Mouse (Mus musculus): ENCODE measurements around the gene 2010111I01Rik. TPM values are rescaled to one million over a fixed set of nuclear protein-coding genes. Genes with fewer than 3 reads are reported as not detected.

The 2010111I01Rik gene
- total and polyA plus RNA-seq, 3 experiments: 84.6 to 101 (median 91.0) TPM

- WGBS: 26% methylated on average over 6 of the region's 6 CpGs
- no peak for TF ChIP-seq CTCF (IDR thresholded peaks at IDR 0.05)
- TF ChIP-seq POLR2A (IDR thresholded peaks at IDR 0.05; ENCODE audit: insufficient read depth, low read depth, low read length): no peak
- TF ChIP-seq EP300 (IDR thresholded peaks at IDR 0.05; ENCODE audit: insufficient read depth, low read depth, low read length): no peak
- Histone ChIP-seq H3K4me3 (no peak overlapping the region), H3K79me2 (replicated peaks; ENCODE audit: control insufficient read depth, insufficient read depth, low read length) (peaks cover 14% of the 10 kb centered on the region), H3K4me1 (ENCODE audit: control insufficient read depth, insufficient read depth, low read length) (peaks cover 59% of the 10 kb centered on the region), H3K9ac (ENCODE audit: low read depth, low read length) (no peak overlapping the region), H3K36me3 (ENCODE audit: control insufficient read depth, insufficient read depth, low read length) (peaks cover 54% of the 10 kb centered on the region), H3K27ac (peak overlapping the region; percentile 93), H3K27me3 (ENCODE audit: control insufficient read depth, insufficient read depth, low read length) (no peaks in the 10 kb centered on the region)
- intact Hi-C loops (cut with DNase I): loop anchor here (1.0 to 5.0 kb wide), 4 partner anchors 15 to 144 kb away; no protein-coding TSS in a partner anchor
- peak in 1 of 2 experiments; percentile 24 for DNase-seq
Observed at GRCm38 (mm10) chr13:63256146-63256545, 291.5 kb downstream of the 2010111I01Rik start.

GRCm38 (mm10) chr13:63256807-63257206, 292.1 kb downstream of the 2010111I01Rik start:
- Histone ChIP-seq H3K4me1 (ENCODE audit: control insufficient read depth, insufficient read depth, low read length) (peaks cover 61% of the 10 kb centered on the region), H3K4me3 (no peak overlapping the region), H3K79me2 (replicated peaks; ENCODE audit: control insufficient read depth, insufficient read depth, low read length) (peaks cover 13% of the 10 kb centered on the region), H3K27ac (peak overlapping the region; percentile 93), H3K9ac (ENCODE audit: low read depth, low read length) (no peak overlapping the region), H3K36me3 (ENCODE audit: control insufficient read depth, insufficient read depth, low read length) (peaks cover 58% of the 10 kb centered on the region), H3K27me3 (ENCODE audit: control insufficient read depth, insufficient read depth, low read length) (no peaks in the 10 kb centered on the region)
- 7% methylated on average over 7 of the region's 7 CpGs for WGBS
- DNase-seq: peak; percentile 78 to 86
- intact Hi-C loops (cut with DNase I): loop anchor here (1.0 to 5.0 kb wide), 4 partner anchors 16 to 145 kb away; no protein-coding TSS in a partner anchor
- TF ChIP-seq CTCF (IDR thresholded peaks at IDR 0.05) (peak; percentile 86), EP300 (IDR thresholded peaks at IDR 0.05; ENCODE audit: insufficient read depth, low read depth, low read length) (peak; percentile 97), POLR2A (IDR thresholded peaks at IDR 0.05; ENCODE audit: insufficient read depth, low read depth, low read length) (0 out of 2 replicates have a peak, but pooled peaks have one; percentile 11)

- TF ChIP-seq EP300 (IDR thresholded peaks at IDR 0.05; ENCODE audit: insufficient read depth, low read depth, low read length): 0 out of 2 replicates have a peak, but pooled peaks have one; percentile 34
- TF ChIP-seq CTCF (IDR thresholded peaks at IDR 0.05): no peak
Observed at GRCm38 (mm10) chr13:63258167-63258582, 293.5 kb downstream of the 2010111I01Rik start.

DNA sequence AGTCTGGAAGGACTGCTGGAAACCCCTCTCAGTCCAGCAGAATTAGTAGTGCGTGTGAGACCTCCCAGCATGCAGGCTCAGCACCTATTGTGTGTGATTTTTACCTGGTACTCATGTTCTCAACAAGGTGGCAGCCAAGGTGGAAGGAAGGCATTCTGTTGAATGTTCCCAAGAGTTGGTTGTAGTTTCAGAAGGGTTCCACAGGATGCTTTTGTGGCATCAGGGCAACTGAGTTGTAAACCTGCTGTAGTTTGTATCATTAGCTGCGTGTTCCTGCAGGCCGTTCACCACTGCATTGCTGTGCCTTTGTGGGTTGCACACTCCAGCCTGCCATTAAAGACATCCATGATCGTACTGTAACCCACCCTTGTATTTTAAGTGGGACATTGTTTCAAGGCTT, 294.0 kb downstream of the 2010111I01Rik start:
- H3K9ac ChIP-seq (ENCODE audit: low read depth, low read length): peak overlapping the region; percentile 29
- TF ChIP-seq CTCF (IDR thresholded peaks at IDR 0.05) (no peak), POLR2A (IDR thresholded peaks at IDR 0.05; ENCODE audit: insufficient read depth, low read depth, low read length) (no peak), EP300 (IDR thresholded peaks at IDR 0.05; ENCODE audit: insufficient read depth, low read depth, low read length) (no peak)
- peak overlapping the region; percentile 93 for H3K27ac ChIP-seq
- H3K4me1 ChIP-seq (ENCODE audit: control insufficient read depth, insufficient read depth, low read length): peaks cover 60% of the 10 kb centered on the region
- WGBS: 50% methylated on average over 4 of the region's 4 CpGs
- peaks cover 10% of the 10 kb centered on the region for H3K79me2 ChIP-seq (replicated peaks; ENCODE audit: control insufficient read depth, insufficient read depth, low read length)
- peaks cover 63% of the 10 kb centered on the region for H3K36me3 ChIP-seq (ENCODE audit: control insufficient read depth, insufficient read depth, low read length)
- DNase-seq: no peak
- no peaks in the 10 kb centered on the region for H3K27me3 ChIP-seq (ENCODE audit: control insufficient read depth, insufficient read depth, low read length)
- no peak overlapping the region for H3K4me3 ChIP-seq
- intact Hi-C loops (cut with DNase I): loop anchor here (5.0 kb wide), 2 partner anchors 34 to 146 kb away; no protein-coding TSS in a partner anchor

More at GRCm38 (mm10) chr13:63258167-63258582, 293.5 kb downstream of the 2010111I01Rik start:
- Histone ChIP-seq H3K27me3 (ENCODE audit: control insufficient read depth, insufficient read depth, low read length) (no peaks in the 10 kb centered on the region), H3K36me3 (ENCODE audit: control insufficient read depth, insufficient read depth, low read length) (peaks cover 64% of the 10 kb centered on the region), H3K9ac (ENCODE audit: low read depth, low read length) (peak overlapping the region; percentile 36), H3K79me2 (replicated peaks; ENCODE audit: control insufficient read depth, insufficient read depth, low read length) (peaks cover 7% of the 10 kb centered on the region), H3K27ac (peak overlapping the region; percentile 93), H3K4me1 (ENCODE audit: control insufficient read depth, insufficient read depth, low read length) (peaks cover 60% of the 10 kb centered on the region), H3K4me3 (no peak overlapping the region)
- intact Hi-C loops (cut with DNase I): loop anchor here (5.0 kb wide), 2 partner anchors 34 to 146 kb away; no protein-coding TSS in a partner anchor
- WGBS: 21% methylated on average over 6 of the region's 6 CpGs
- DNase-seq: peak; percentile 64 to 67

GRCm38 (mm10) chr13:63260133-63260532, 295.4 kb downstream of the 2010111I01Rik start:
- Histone ChIP-seq H3K4me1 (ENCODE audit: control insufficient read depth, insufficient read depth, low read length) (peaks cover 56% of the 10 kb centered on the region), H3K27me3 (ENCODE audit: control insufficient read depth, insufficient read depth, low read length) (no peaks in the 10 kb centered on the region), H3K4me3 (no peak overlapping the region), H3K27ac (peak overlapping the region; percentile 93), H3K9ac (ENCODE audit: low read depth, low read length) (no peak overlapping the region), H3K79me2 (replicated peaks; ENCODE audit: control insufficient read depth, insufficient read depth, low read length) (peaks cover 14% of the 10 kb centered on the region), H3K36me3 (ENCODE audit: control insufficient read depth, insufficient read depth, low read length) (peaks cover 55% of the 10 kb centered on the region)
- DNase-seq: peak; percentile 29 to 31
- no peak for TF ChIP-seq CTCF (IDR thresholded peaks at IDR 0.05)
- TF ChIP-seq EP300 (IDR thresholded peaks at IDR 0.05; ENCODE audit: insufficient read depth, low read depth, low read length): 0 out of 2 replicates have a peak, but pooled peaks have one; percentile 29
- intact Hi-C loops (cut with DNase I): no loop called here
- WGBS: 7% methylated on average over 4 of the region's 4 CpGs

Measured in heart, adult 2 months (tissue).